Mouse (Mus musculus) liver, embryonic 14.5 days (tissue): ENCODE results near the gene Calr4.

Source experiments
- CTCF ChIP-seq: IDR thresholded peaks from 2 replicates; pipeline ENCODE4 v1.5.1; 2016; ENCODE audit warnings: antibody characterized with exemption, low read depth, control low read depth
- EP300 ChIP-seq: IDR thresholded peaks from 2 replicates; pipeline ENCODE4 v1.6.1; 2016; ENCODE audit warnings: antibody characterized with exemption, low read depth

DNA sequence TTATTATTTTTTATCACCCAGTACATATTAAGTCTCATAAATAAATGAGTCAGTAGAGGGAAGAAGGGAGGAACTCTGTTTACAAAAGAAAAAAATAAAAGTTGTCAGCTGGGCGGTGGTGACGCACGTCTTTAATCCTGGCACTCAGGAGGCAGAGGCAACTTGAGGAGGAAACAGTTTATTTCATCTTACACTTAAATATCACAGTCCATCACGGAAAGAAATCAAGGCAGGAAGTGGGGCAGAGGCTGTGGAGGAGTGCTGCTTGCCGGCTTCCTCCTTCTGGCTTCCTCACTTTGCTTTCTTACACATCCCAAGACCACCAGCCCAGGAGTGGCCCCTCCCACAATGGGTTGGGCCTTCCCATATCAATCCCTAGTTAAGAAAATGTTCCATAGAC is 8.2 kb upstream of the Calr4 start:
- no peak for TF ChIP-seq CTCF
- TF ChIP-seq EP300 = no peak
